Mouse (Mus musculus): ENCODE measurements around the gene Lypd5. TPM values are rescaled to one million over a fixed set of nuclear protein-coding genes. Genes with fewer than 3 reads are reported as not detected.

Gene Lypd5
- polyA plus RNA-seq, 1 experiment from 2014 or later = not detected

- Histone ChIP-seq H3K4me1 (replicated peaks) (peaks cover 19% of the 10 kb centered on the region), H3K9ac (no peak overlapping the region), H3K27ac (replicated peaks) (no peak overlapping the region), H3K4me3 (no peak overlapping the region), H3K4me2 (no peak overlapping the region), H3K27me3 (no peaks in the 10 kb centered on the region), H3K9me3 (no peaks in the 10 kb centered on the region), H3K36me3 (peaks cover 17% of the 10 kb centered on the region)
- ATAC-seq (ENCODE audit: low FRiP score, low read depth) = no peak
- WGBS = 98% methylated on average over 9 of the region's 9 CpGs
Observed at GRCm38 (mm10) chr7:24402851-24403250, 53.9 kb downstream of the Lypd5 start.

Small RNA genes within 50 kb of the gene (microRNA-seq; reads per million reads assigned to microRNA genes)
- not detected for gene Gm27592

Other genes with a start within 250 kb of the Lypd5 start
- 9.8 and 11.0 TPM in 2 replicates for gene Zfp112, start 236.9 kb upstream of the Lypd5 start, polyA plus RNA-seq (2015; fragmentation: Nextera tagmentation; extraction: Ambion mirVana)
- gene Zfp235, start 215.0 kb upstream of the Lypd5 start, polyA plus RNA-seq (2015; fragmentation: Nextera tagmentation; extraction: Ambion mirVana) = 23.3 and 25.2 TPM in 2 replicates
- gene Zfp114, start 174.1 kb upstream of the Lypd5 start, polyA plus RNA-seq (2015; fragmentation: Nextera tagmentation; extraction: Ambion mirVana) = 5.0 and 5.7 TPM in 2 replicates
- gene Zfp111, start 137.8 kb upstream of the Lypd5 start, polyA plus RNA-seq (2015; fragmentation: Nextera tagmentation; extraction: Ambion mirVana) = 5.2 and 5.9 TPM in 2 replicates
- 4.4 and 4.5 TPM in 2 replicates for gene Zfp109, start 111.6 kb upstream of the Lypd5 start, polyA plus RNA-seq (2015; fragmentation: Nextera tagmentation; extraction: Ambion mirVana)
- 7.0 and 7.5 TPM in 2 replicates for gene Zfp108, start 94.4 kb upstream of the Lypd5 start, polyA plus RNA-seq (2015; fragmentation: Nextera tagmentation; extraction: Ambion mirVana)
- gene Zfp93, start 78.8 kb upstream of the Lypd5 start, polyA plus RNA-seq (2015; fragmentation: Nextera tagmentation; extraction: Ambion mirVana) = 6.2 and 8.2 TPM in 2 replicates
- gene Zfp61, start 48.0 kb upstream of the Lypd5 start, polyA plus RNA-seq (2015; fragmentation: Nextera tagmentation; extraction: Ambion mirVana) = 39.5 and 42.3 TPM in 2 replicates
- gene Zfp94, start 32.5 kb upstream of the Lypd5 start, polyA plus RNA-seq (2015; fragmentation: Nextera tagmentation; extraction: Ambion mirVana) = 19.5 and 20.3 TPM in 2 replicates
- 0.23 and 0.38 TPM in 2 replicates for gene Tescl, start 15.3 kb upstream of the Lypd5 start, polyA plus RNA-seq (2015; fragmentation: Nextera tagmentation; extraction: Ambion mirVana)
- 2.3 and 2.9 TPM in 2 replicates for gene Kcnn4, start 21.1 kb downstream of the Lypd5 start, polyA plus RNA-seq (2015; fragmentation: Nextera tagmentation; extraction: Ambion mirVana)
- 32.8 and 42.5 TPM in 2 replicates for gene Smg9, start 50.4 kb downstream of the Lypd5 start, polyA plus RNA-seq (2015; fragmentation: Nextera tagmentation; extraction: Ambion mirVana)
- not detected in 2 replicates for gene Irgc1, start 103.1 kb downstream of the Lypd5 start, polyA plus RNA-seq (2015; fragmentation: Nextera tagmentation; extraction: Ambion mirVana)
- 1.3 and 1.5 TPM in 2 replicates for gene Plaur, start 113.3 kb downstream of the Lypd5 start, polyA plus RNA-seq (2015; fragmentation: Nextera tagmentation; extraction: Ambion mirVana)
- gene Cadm4, start 132.8 kb downstream of the Lypd5 start, polyA plus RNA-seq (2015; fragmentation: Nextera tagmentation; extraction: Ambion mirVana) = 77.9 and 80.4 TPM in 2 replicates
- 281 and 307 TPM in 2 replicates for gene Zfp428, start 157.8 kb downstream of the Lypd5 start, polyA plus RNA-seq (2015; fragmentation: Nextera tagmentation; extraction: Ambion mirVana)
- 1.00 and 1.5 TPM in 2 replicates for gene AC161166.1, start 163.3 kb downstream of the Lypd5 start, polyA plus RNA-seq (2015; fragmentation: Nextera tagmentation; extraction: Ambion mirVana)
- 28.5 and 28.7 TPM in 2 replicates for gene Irgq, start 181.5 kb downstream of the Lypd5 start, polyA plus RNA-seq (2015; fragmentation: Nextera tagmentation; extraction: Ambion mirVana)
- 0.25 TPM in 1 of 2 replicates, not detected in the other for gene Pinlyp, start 196.9 kb downstream of the Lypd5 start, polyA plus RNA-seq (2015; fragmentation: Nextera tagmentation; extraction: Ambion mirVana)
- gene Xrcc1, start 197.1 kb downstream of the Lypd5 start, polyA plus RNA-seq (2015; fragmentation: Nextera tagmentation; extraction: Ambion mirVana) = 66.2 and 72.1 TPM in 2 replicates
- gene Ethe1, start 238.3 kb downstream of the Lypd5 start, polyA plus RNA-seq (2015; fragmentation: Nextera tagmentation; extraction: Ambion mirVana) = 27.4 and 27.5 TPM in 2 replicates
- gene Zfp575, start 238.4 kb downstream of the Lypd5 start, polyA plus RNA-seq (2015; fragmentation: Nextera tagmentation; extraction: Ambion mirVana) = 14.8 and 19.7 TPM in 2 replicates

Data from hindbrain, embryonic 15.5 days (tissue).